Mouse (Mus musculus): Measurements from ENCODE around the gene Ric8b. TPM values are rescaled to one million over a fixed set of nuclear protein-coding genes. Genes with fewer than 3 reads are reported as not detected.

The Ric8b gene
- polyA plus RNA-seq, 1 experiment from 2014 or later = 48.1 TPM

GRCm38 (mm10) chr10:84910758-84911384, 6.5 kb upstream of the Ric8b start:
- Histone ChIP-seq H3K4me3 (no peak overlapping the region), H3K4me1 (replicated peaks) (peaks cover 41% of the 10 kb centered on the region), H3K27ac (replicated peaks) (no peak overlapping the region), H3K27me3 (no peaks in the 10 kb centered on the region), H3K36me3 (no peaks in the 10 kb centered on the region), H3K9ac (no peak overlapping the region), H3K9me3 (no peaks in the 10 kb centered on the region), H3K4me2 (no peak overlapping the region)
- WGBS = 22% methylated on average over 1 of the region's 1 CpGs
- no peak for ATAC-seq (ENCODE audit: low FRiP score, low read depth)

- 54% methylated on average over 1 of the region's 1 CpGs for WGBS
- no peaks in the 10 kb centered on the region for H3K27me3 ChIP-seq
- H3K9ac ChIP-seq = no peak overlapping the region
- peaks cover 29% of the 10 kb centered on the region for H3K4me1 ChIP-seq (replicated peaks)
- no peaks in the 10 kb centered on the region for H3K9me3 ChIP-seq
- no peaks in the 10 kb centered on the region for H3K36me3 ChIP-seq
- H3K27ac ChIP-seq (replicated peaks) = no peak overlapping the region
- H3K4me3 ChIP-seq = no peak overlapping the region
- H3K4me2 ChIP-seq = no peak overlapping the region
- no peak for ATAC-seq (ENCODE audit: low FRiP score, low read depth)
Measured at GRCm38 (mm10) chr10:84913148-84913547, 4.3 kb upstream of the Ric8b start.

- Histone ChIP-seq H3K27me3 (no peaks in the 10 kb centered on the region), H3K4me3 (no peak overlapping the region), H3K9ac (no peak overlapping the region), H3K27ac (replicated peaks) (no peak overlapping the region), H3K4me2 (no peak overlapping the region), H3K4me1 (replicated peaks) (peaks cover 30% of the 10 kb centered on the region), H3K9me3 (no peaks in the 10 kb centered on the region), H3K36me3 (no peaks in the 10 kb centered on the region)
- no peak for ATAC-seq (ENCODE audit: low FRiP score, low read depth)
- WGBS = 90% methylated on average over 6 of the region's 6 CpGs
Measured at GRCm38 (mm10) chr10:84915476-84915875, 1.9 kb upstream of the Ric8b start.

- Histone ChIP-seq H3K4me3 (peak overlapping the region; percentile 73), H3K36me3 (no peaks in the 10 kb centered on the region), H3K4me2 (peak overlapping the region; percentile 69), H3K9me3 (no peaks in the 10 kb centered on the region), H3K27ac (replicated peaks) (peak overlapping the region; percentile 97), H3K27me3 (no peaks in the 10 kb centered on the region), H3K9ac (peak overlapping the region; percentile 75), H3K4me1 (replicated peaks) (peaks cover 28% of the 10 kb centered on the region)
- 0% methylated on average over 26 of the region's 27 CpGs for WGBS
- peak; percentile 56 for ATAC-seq (ENCODE audit: low FRiP score, low read depth)
Measured at GRCm38 (mm10) chr10:84917731-84918095, 297 bp downstream of the Ric8b start.

- ATAC-seq (ENCODE audit: low FRiP score, low read depth) = no peak
- H3K36me3 ChIP-seq = peaks cover 19% of the 10 kb centered on the region
- no peaks in the 10 kb centered on the region for H3K9me3 ChIP-seq
- H3K4me3 ChIP-seq = no peak overlapping the region
- no peaks in the 10 kb centered on the region for H3K4me1 ChIP-seq (replicated peaks)
- H3K27me3 ChIP-seq = no peaks in the 10 kb centered on the region
- 86% methylated on average over 7 of the region's 7 CpGs for WGBS
- H3K4me2 ChIP-seq = no peak overlapping the region
- H3K27ac ChIP-seq (replicated peaks) = no peak overlapping the region
- H3K9ac ChIP-seq = no peak overlapping the region
Measured at GRCm38 (mm10) chr10:84926336-84926735, 8.9 kb downstream of the Ric8b start.

- H3K4me1 ChIP-seq (replicated peaks) = no peaks in the 10 kb centered on the region
- ATAC-seq (ENCODE audit: low FRiP score, low read depth) = no peak
- H3K9ac ChIP-seq = no peak overlapping the region
- no peak overlapping the region for H3K27ac ChIP-seq (replicated peaks)
- no peak overlapping the region for H3K4me3 ChIP-seq
- 94% methylated on average over 4 of the region's 4 CpGs for WGBS
- peaks cover 19% of the 10 kb centered on the region for H3K36me3 ChIP-seq
- H3K27me3 ChIP-seq = no peaks in the 10 kb centered on the region
- H3K4me2 ChIP-seq = no peak overlapping the region
- H3K9me3 ChIP-seq = no peaks in the 10 kb centered on the region
Measured at GRCm38 (mm10) chr10:84926885-84927284, 9.5 kb downstream of the Ric8b start.

- no peaks in the 10 kb centered on the region for H3K9me3 ChIP-seq
- no peak overlapping the region for H3K4me2 ChIP-seq
- no peak overlapping the region for H3K27ac ChIP-seq (replicated peaks)
- H3K4me3 ChIP-seq = no peak overlapping the region
- no peak overlapping the region for H3K9ac ChIP-seq
- H3K36me3 ChIP-seq = peaks cover 19% of the 10 kb centered on the region
- no peak for ATAC-seq (ENCODE audit: low FRiP score, low read depth)
- no peaks in the 10 kb centered on the region for H3K27me3 ChIP-seq
- 91% methylated on average over 4 of the region's 4 CpGs for WGBS
- no peaks in the 10 kb centered on the region for H3K4me1 ChIP-seq (replicated peaks)
Measured at GRCm38 (mm10) chr10:84928465-84928864, 11.0 kb downstream of the Ric8b start.

- Histone ChIP-seq H3K9ac (no peak overlapping the region), H3K27me3 (no peaks in the 10 kb centered on the region), H3K4me3 (no peak overlapping the region), H3K36me3 (no peaks in the 10 kb centered on the region), H3K4me1 (replicated peaks) (no peaks in the 10 kb centered on the region), H3K4me2 (no peak overlapping the region), H3K27ac (replicated peaks) (no peak overlapping the region), H3K9me3 (no peaks in the 10 kb centered on the region)
- ATAC-seq (ENCODE audit: low FRiP score, low read depth) = no peak
- 87% methylated on average over 7 of the region's 7 CpGs for WGBS
Measured at GRCm38 (mm10) chr10:84935553-84936209, 18.3 kb downstream of the Ric8b start.

GRCm38 (mm10) chr10:84936832-84937515, 19.6 kb downstream of the Ric8b start:
- 81% methylated on average over 4 of the region's 4 CpGs for WGBS
- Histone ChIP-seq H3K27me3 (no peaks in the 10 kb centered on the region), H3K4me2 (no peak overlapping the region), H3K9me3 (no peaks in the 10 kb centered on the region), H3K36me3 (peaks cover 5% of the 10 kb centered on the region; the same call in 1 of the 2 replicates), H3K4me1 (replicated peaks) (no peaks in the 10 kb centered on the region), H3K4me3 (no peak overlapping the region), H3K9ac (no peak overlapping the region), H3K27ac (replicated peaks) (no peak overlapping the region)
- no peak for ATAC-seq (ENCODE audit: low FRiP score, low read depth)

- H3K4me2 ChIP-seq = no peak overlapping the region
- 75% methylated on average over 14 of the region's 14 CpGs for WGBS
- no peak overlapping the region for H3K9ac ChIP-seq
- no peak overlapping the region for H3K4me3 ChIP-seq
- no peak overlapping the region for H3K27ac ChIP-seq (replicated peaks)
- H3K4me1 ChIP-seq (replicated peaks) = no peaks in the 10 kb centered on the region
- no peak for ATAC-seq (ENCODE audit: low FRiP score, low read depth)
- H3K27me3 ChIP-seq = no peaks in the 10 kb centered on the region
- H3K9me3 ChIP-seq = no peaks in the 10 kb centered on the region
- peaks cover 5% of the 10 kb centered on the region; the same call in 1 of the 2 replicates for H3K36me3 ChIP-seq
Measured at GRCm38 (mm10) chr10:84938094-84938820, 20.8 kb downstream of the Ric8b start.

GRCm38 (mm10) chr10:84938886-84939285, 21.5 kb downstream of the Ric8b start:
- Histone ChIP-seq H3K4me1 (replicated peaks) (no peaks in the 10 kb centered on the region), H3K9me3 (no peaks in the 10 kb centered on the region), H3K36me3 (peaks cover 5% of the 10 kb centered on the region; the same call in 1 of the 2 replicates), H3K27ac (replicated peaks) (no peak overlapping the region), H3K4me3 (no peak overlapping the region), H3K4me2 (no peak overlapping the region), H3K27me3 (no peaks in the 10 kb centered on the region), H3K9ac (no peak overlapping the region)
- no peak for ATAC-seq (ENCODE audit: low FRiP score, low read depth)
- WGBS = 84% methylated on average over 5 of the region's 5 CpGs

GRCm38 (mm10) chr10:84940356-84940755, 22.9 kb downstream of the Ric8b start:
- no peaks in the 10 kb centered on the region for H3K9me3 ChIP-seq
- no peak overlapping the region for H3K4me3 ChIP-seq
- no peak overlapping the region for H3K9ac ChIP-seq
- ATAC-seq (ENCODE audit: low FRiP score, low read depth) = no peak
- H3K27ac ChIP-seq (replicated peaks) = no peak overlapping the region
- no peak overlapping the region for H3K4me2 ChIP-seq
- H3K36me3 ChIP-seq = peaks cover 5% of the 10 kb centered on the region; the same call in 1 of the 2 replicates
- WGBS = 81% methylated on average over 1 of the region's 1 CpGs
- H3K27me3 ChIP-seq = no peaks in the 10 kb centered on the region
- no peaks in the 10 kb centered on the region for H3K4me1 ChIP-seq (replicated peaks)

Measured in hindbrain, embryonic 15.5 days (tissue).